Mouse (Mus musculus): Measurements from ENCODE around the gene Ly6g5b. TPM values are rescaled to one million over a fixed set of nuclear protein-coding genes. Genes with fewer than 3 reads are reported as not detected.

The Ly6g5b gene
- polyA plus RNA-seq, 1 experiment from 2014 or later = 1.2 TPM

GRCm38 (mm10) chr17:35100196-35100765, 14.9 kb downstream of the Ly6g5b start:
- WGBS = 75% methylated on average over 10 of the region's 10 CpGs
- Histone ChIP-seq H3K27me3 (no peaks in the 10 kb centered on the region), H3K4me2 (replicated peaks) (no peak overlapping the region), H3K4me3 (no peak overlapping the region), H3K27ac (replicated peaks) (no peak overlapping the region), H3K4me1 (no peaks in the 10 kb centered on the region), H3K9ac (replicated peaks) (no peak overlapping the region), H3K36me3 (peaks cover 78% of the 10 kb centered on the region), H3K9me3 (no peaks in the 10 kb centered on the region)
- ATAC-seq (replicated peaks) = no peak

- no peak for ATAC-seq (replicated peaks)
- WGBS = 79% methylated on average over 12 of the region's 12 CpGs
- H3K27me3 ChIP-seq = no peaks in the 10 kb centered on the region
- H3K4me3 ChIP-seq = no peak overlapping the region
- H3K36me3 ChIP-seq = peaks cover 91% of the 10 kb centered on the region
- H3K4me1 ChIP-seq = no peaks in the 10 kb centered on the region; the same call in 1 of the 2 replicates
- no peak overlapping the region for H3K4me2 ChIP-seq (replicated peaks)
- no peak overlapping the region for H3K27ac ChIP-seq (replicated peaks)
- H3K9me3 ChIP-seq = no peaks in the 10 kb centered on the region
- no peak overlapping the region for H3K9ac ChIP-seq (replicated peaks)
These were observed 18.0 kb downstream of the Ly6g5b start for GRCm38 (mm10) chr17:35097164-35097655.

- Histone ChIP-seq H3K27ac (replicated peaks) (no peak overlapping the region), H3K4me2 (replicated peaks) (no peak overlapping the region), H3K9me3 (no peaks in the 10 kb centered on the region), H3K27me3 (no peaks in the 10 kb centered on the region), H3K4me3 (no peak overlapping the region), H3K9ac (replicated peaks) (no peak overlapping the region), H3K36me3 (peaks cover 88% of the 10 kb centered on the region), H3K4me1 (no peaks in the 10 kb centered on the region; the same call in 1 of the 2 replicates)
- ATAC-seq (replicated peaks) = no peak
- WGBS = 83% methylated on average over 12 of the region's 12 CpGs
These were observed 18.6 kb downstream of the Ly6g5b start for GRCm38 (mm10) chr17:35096597-35096996.

- 89% methylated on average over 15 of the region's 15 CpGs for WGBS
- Histone ChIP-seq H3K27me3 (no peaks in the 10 kb centered on the region), H3K4me1 (peaks cover 17% of the 10 kb centered on the region), H3K9ac (replicated peaks) (no peak overlapping the region), H3K9me3 (no peaks in the 10 kb centered on the region), H3K4me3 (no peak overlapping the region), H3K4me2 (replicated peaks) (no peak overlapping the region), H3K36me3 (peaks cover 71% of the 10 kb centered on the region), H3K27ac (replicated peaks) (no peak overlapping the region)
- ATAC-seq (replicated peaks) = no peak
These were observed 20.5 kb downstream of the Ly6g5b start for GRCm38 (mm10) chr17:35094475-35095365.

- H3K36me3 ChIP-seq = peaks cover 53% of the 10 kb centered on the region
These were observed 22.6 kb downstream of the Ly6g5b start for GRCm38 (mm10) chr17:35092403-35093198.

GRCm38 (mm10) chr17:35090166-35090932, 24.9 kb downstream of the Ly6g5b start:
- Histone ChIP-seq H3K27me3 (no peaks in the 10 kb centered on the region), H3K9me3 (no peaks in the 10 kb centered on the region), H3K4me3 (peak overlapping the region; percentile 58), H3K4me1 (peaks cover 19% of the 10 kb centered on the region), H3K4me2 (replicated peaks) (peak overlapping the region; percentile 64), H3K36me3 (peaks cover 32% of the 10 kb centered on the region), H3K9ac (replicated peaks) (peak overlapping the region; percentile 73), H3K27ac (replicated peaks) (peak overlapping the region; percentile 98)
- 46% methylated on average over 8 of the region's 8 CpGs for WGBS
- peak; percentile 41 for ATAC-seq (replicated peaks)

More at GRCm38 (mm10) chr17:35092403-35093198, 22.6 kb downstream of the Ly6g5b start:
- Histone ChIP-seq H3K9me3 (no peaks in the 10 kb centered on the region), H3K9ac (replicated peaks) (no peak overlapping the region), H3K27me3 (no peaks in the 10 kb centered on the region), H3K4me1 (peaks cover 19% of the 10 kb centered on the region), H3K4me3 (no peak overlapping the region), H3K27ac (replicated peaks) (no peak overlapping the region), H3K4me2 (replicated peaks) (no peak overlapping the region)
- WGBS = 88% methylated on average over 14 of the region's 14 CpGs
- ATAC-seq (replicated peaks) = no peak

GRCm38 (mm10) chr17:35088825-35089644, 26.2 kb downstream of the Ly6g5b start, which contains the start of gene Abhd16a:
Gene Abhd16a, plus strand, starts transcription at chr17:35089263.
- Histone ChIP-seq H3K4me1 (peaks cover 19% of the 10 kb centered on the region), H3K27ac (replicated peaks) (peak within 1 kb of the TSS; percentile 98), H3K9ac (replicated peaks) (peak within 1 kb of the TSS; percentile 73), H3K4me3 (peak within 1 kb of the TSS; percentile 58), H3K36me3 (peaks cover 21% of the 10 kb centered on the region), H3K9me3 (no peaks in the 10 kb centered on the region), H3K27me3 (no peaks in the 10 kb centered on the region), H3K4me2 (replicated peaks) (peak within 1 kb of the TSS; percentile 64)
- ATAC-seq (replicated peaks) = peak; percentile 97
- 3% methylated on average over 67 of the region's 67 CpGs for WGBS

- no peak overlapping the region for H3K4me2 ChIP-seq (replicated peaks)
- no peaks in the 10 kb centered on the region for H3K9me3 ChIP-seq
- H3K27ac ChIP-seq (replicated peaks) = peak overlapping the region; percentile 55
- 39% methylated on average over 2 of the region's 2 CpGs for WGBS
- peaks cover 14% of the 10 kb centered on the region for H3K36me3 ChIP-seq
- no peak overlapping the region for H3K9ac ChIP-seq (replicated peaks)
- ATAC-seq (replicated peaks) = no peak
- no peak overlapping the region for H3K4me3 ChIP-seq
- H3K4me1 ChIP-seq = peaks cover 19% of the 10 kb centered on the region
- no peaks in the 10 kb centered on the region for H3K27me3 ChIP-seq
These were observed 27.1 kb downstream of the Ly6g5b start for GRCm38 (mm10) chr17:35088151-35088550.

- no peak within 1 kb of the TSS for H3K9ac ChIP-seq (replicated peaks)
- H3K9me3 ChIP-seq = no peaks in the 10 kb centered on the region
- H3K36me3 ChIP-seq = no peaks in the 10 kb centered on the region
- no peak for ATAC-seq (replicated peaks)
- no peak within 1 kb of the TSS for H3K27ac ChIP-seq (replicated peaks)
- WGBS = 84% methylated on average over 7 of the region's 7 CpGs
- H3K27me3 ChIP-seq = no peaks in the 10 kb centered on the region
- no peak within 1 kb of the TSS for H3K4me2 ChIP-seq (replicated peaks)
- H3K4me1 ChIP-seq = peaks cover 7% of the 10 kb centered on the region
- no peak within 1 kb of the TSS for H3K4me3 ChIP-seq
These were observed 29.9 kb downstream of the Ly6g5b start, which contains the start of gene Ly6g6f for GRCm38 (mm10) chr17:35085208-35085865. Gene Ly6g6f, minus strand, starts transcription at chr17:35085610.

- Histone ChIP-seq H3K4me3 (no peak overlapping the region), H3K9ac (replicated peaks) (no peak overlapping the region), H3K27me3 (no peaks in the 10 kb centered on the region), H3K36me3 (no peaks in the 10 kb centered on the region), H3K4me1 (no peaks in the 10 kb centered on the region), H3K4me2 (replicated peaks) (no peak overlapping the region), H3K9me3 (no peaks in the 10 kb centered on the region), H3K27ac (replicated peaks) (no peak overlapping the region)
- WGBS = 80% methylated on average over 3 of the region's 3 CpGs
- ATAC-seq (replicated peaks) = no peak
These were observed 31.2 kb downstream of the Ly6g5b start for GRCm38 (mm10) chr17:35083929-35084497.

Measured in forebrain, embryonic 15.5 days (tissue).